Mouse (Mus musculus): ENCODE data around the gene Ttc3. TPM values are rescaled to one million over a fixed set of nuclear protein-coding genes. Genes with fewer than 3 reads are reported as not detected.
A peak's percentile ranks its signal among the peaks of the same experiment; 100 is the strongest.

The Ttc3 gene
- polyA plus RNA-seq, 1 experiment from 2014 or later = 1,226 TPM

DNA sequence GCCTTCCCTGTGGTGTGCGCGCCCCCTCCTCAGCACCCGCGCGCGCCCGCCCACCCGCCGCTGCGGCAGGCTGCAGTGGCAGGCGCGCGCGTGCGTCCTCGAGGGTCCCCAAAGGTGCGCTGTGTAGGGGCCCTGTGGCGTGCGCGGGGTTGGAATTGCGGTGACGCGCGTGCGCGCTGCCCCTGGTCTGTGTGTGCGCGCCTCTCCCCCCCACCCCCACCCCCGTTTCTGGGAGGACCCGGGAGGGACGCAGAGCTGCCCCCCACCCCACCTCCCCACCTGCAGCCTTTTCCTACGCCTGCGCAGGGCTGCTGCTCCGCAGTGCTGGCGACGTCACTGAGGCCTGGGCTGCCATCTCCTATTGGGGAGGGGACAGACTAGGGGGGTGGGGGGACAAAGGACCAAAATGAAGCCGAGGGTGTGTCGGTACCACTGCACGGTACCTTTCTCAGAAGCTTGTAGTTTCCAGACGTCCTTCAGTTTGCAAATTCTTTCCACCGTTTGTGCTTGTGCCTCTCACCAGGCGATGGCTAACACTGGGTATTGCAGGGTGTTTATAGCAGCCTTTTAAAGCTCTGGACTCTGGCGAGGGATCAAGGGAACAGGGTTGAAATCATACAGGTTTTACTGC, 998 bp downstream of the Ttc3 start, which contains the start of gene Pigp:
Pigp (minus strand) TSS at position 542 of the 631 bp plus-strand sequence.
- H3K27ac ChIP-seq (ENCODE audit: low read depth, low read length) = peak within 1 kb of the TSS; percentile 99
- peaks cover 24% of the 10 kb centered on the region for H3K4me1 ChIP-seq (ENCODE audit: control insufficient read depth, insufficient read depth, low read length)
- WGBS = under 1% methylated on average over 40 of the region's 43 CpGs
- H3K36me3 ChIP-seq (ENCODE audit: control insufficient read depth, insufficient read depth, low read length) = no peaks in the 10 kb centered on the region
- peak within 1 kb of the TSS; percentile 69 for H3K4me2 ChIP-seq (ENCODE audit: low read depth, low read length)
- peak within 1 kb of the TSS; percentile 73 for H3K4me3 ChIP-seq (ENCODE audit: low read depth, low read length)
- no peaks in the 10 kb centered on the region for H3K9me3 ChIP-seq (ENCODE audit: control insufficient read depth, low read length)
- no peaks in the 10 kb centered on the region for H3K27me3 ChIP-seq (ENCODE audit: control insufficient read depth, insufficient read depth, low read length)
- ATAC-seq (ENCODE audit: low read depth) = peak; percentile 87
- H3K9ac ChIP-seq (replicated peaks; ENCODE audit: low read depth, low read length) = peak within 1 kb of the TSS; percentile 100

DNA sequence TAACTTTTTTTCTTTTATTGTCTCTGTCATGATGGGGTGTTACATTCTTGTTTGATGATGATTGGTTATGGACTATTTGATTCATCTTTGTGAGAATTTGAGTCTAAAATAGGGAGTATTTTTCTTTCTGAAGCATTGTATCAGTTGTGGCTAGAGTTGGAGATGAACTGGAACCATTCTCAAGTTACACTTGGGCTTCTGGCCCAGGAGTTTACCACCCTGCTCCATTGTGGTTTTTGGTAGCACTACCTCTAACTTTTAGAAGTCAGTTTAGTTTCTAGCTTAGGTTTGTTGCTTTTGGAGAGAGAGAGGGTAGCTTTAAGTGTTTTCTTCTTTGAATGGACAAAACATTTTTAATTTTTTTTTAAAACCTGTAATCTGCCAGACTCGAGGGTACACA, 9.0 kb downstream of the Ttc3 start:
- no peaks in the 10 kb centered on the region for H3K36me3 ChIP-seq (ENCODE audit: control insufficient read depth, insufficient read depth, low read length)
- no peaks in the 10 kb centered on the region for H3K9me3 ChIP-seq (ENCODE audit: control insufficient read depth, low read length)
- H3K4me1 ChIP-seq (ENCODE audit: control insufficient read depth, insufficient read depth, low read length) = peaks cover 2% of the 10 kb centered on the region; the same call in 1 of the 2 replicates
- no peaks in the 10 kb centered on the region for H3K27me3 ChIP-seq (ENCODE audit: control insufficient read depth, insufficient read depth, low read length)
- H3K4me2 ChIP-seq (ENCODE audit: low read depth, low read length) = no peak overlapping the region
- H3K27ac ChIP-seq (ENCODE audit: low read depth, low read length) = no peak overlapping the region
- no peak overlapping the region for H3K4me3 ChIP-seq (ENCODE audit: low read depth, low read length)
- H3K9ac ChIP-seq (replicated peaks; ENCODE audit: low read depth, low read length) = no peak overlapping the region
- ATAC-seq (ENCODE audit: low read depth) = no peak
- WGBS = 91% methylated on average over 1 of the region's 1 CpGs

DNA sequence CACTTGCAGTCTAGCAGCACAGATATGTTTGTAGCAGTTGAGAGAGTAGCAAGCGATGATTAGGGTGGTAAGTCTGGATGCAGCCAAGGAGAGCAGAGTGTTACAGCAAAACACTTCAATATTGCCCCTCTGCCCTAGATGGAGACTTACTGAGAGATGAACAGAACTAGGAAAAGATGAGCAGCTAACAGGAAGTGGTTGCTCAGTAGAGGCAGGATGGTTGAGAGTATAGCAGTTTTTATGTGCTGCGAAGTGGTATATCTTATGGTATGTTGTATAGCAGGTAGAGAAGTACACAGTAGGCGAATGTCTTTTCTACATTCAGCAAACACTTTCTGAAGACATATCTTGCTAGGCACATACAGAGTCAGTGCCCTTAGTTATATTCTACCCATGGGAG, 12.9 kb downstream of the Ttc3 start:
- Histone ChIP-seq H3K4me3 (ENCODE audit: low read depth, low read length) (no peak overlapping the region), H3K9ac (replicated peaks; ENCODE audit: low read depth, low read length) (no peak overlapping the region), H3K27ac (ENCODE audit: low read depth, low read length) (no peak overlapping the region), H3K36me3 (ENCODE audit: control insufficient read depth, insufficient read depth, low read length) (no peaks in the 10 kb centered on the region), H3K4me1 (ENCODE audit: control insufficient read depth, insufficient read depth, low read length) (no peaks in the 10 kb centered on the region), H3K9me3 (ENCODE audit: control insufficient read depth, low read length) (no peaks in the 10 kb centered on the region), H3K27me3 (ENCODE audit: control insufficient read depth, insufficient read depth, low read length) (no peaks in the 10 kb centered on the region), H3K4me2 (ENCODE audit: low read depth, low read length) (no peak overlapping the region)
- whole genome bisulfite sequencing = 96% methylated on average over 3 of the region's 3 CpGs
- no peak for ATAC-seq (ENCODE audit: low read depth)

DNA sequence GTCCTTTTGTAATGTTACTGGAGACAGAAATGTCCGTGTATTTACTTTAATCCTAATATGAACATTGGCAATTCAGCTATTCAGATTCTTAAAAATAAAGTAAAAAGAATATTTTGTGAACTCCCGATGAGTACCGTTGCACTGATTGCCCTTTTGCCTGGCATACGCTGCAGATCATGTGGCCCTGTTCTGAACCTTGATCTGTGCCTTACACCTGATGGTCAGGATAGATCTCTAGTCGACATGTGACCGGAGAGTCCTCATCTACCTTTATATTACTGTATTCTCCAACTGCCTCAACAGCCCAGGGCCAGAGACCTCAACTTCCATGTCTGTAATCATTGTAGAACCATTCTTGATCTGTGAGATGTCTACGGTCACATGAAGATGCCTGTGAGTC, 17.3 kb downstream of the Ttc3 start:
- H3K4me1 ChIP-seq (ENCODE audit: control insufficient read depth, insufficient read depth, low read length) = no peaks in the 10 kb centered on the region
- H3K27ac ChIP-seq (ENCODE audit: low read depth, low read length) = no peak overlapping the region
- no peak overlapping the region for H3K9ac ChIP-seq (replicated peaks; ENCODE audit: low read depth, low read length)
- H3K36me3 ChIP-seq (ENCODE audit: control insufficient read depth, insufficient read depth, low read length) = no peaks in the 10 kb centered on the region
- no peaks in the 10 kb centered on the region for H3K9me3 ChIP-seq (ENCODE audit: control insufficient read depth, low read length)
- H3K4me2 ChIP-seq (ENCODE audit: low read depth, low read length) = no peak overlapping the region
- no peaks in the 10 kb centered on the region for H3K27me3 ChIP-seq (ENCODE audit: control insufficient read depth, insufficient read depth, low read length)
- WGBS = 94% methylated on average over 7 of the region's 7 CpGs
- no peak for ATAC-seq (ENCODE audit: low read depth)
- H3K4me3 ChIP-seq (ENCODE audit: low read depth, low read length) = no peak overlapping the region

DNA sequence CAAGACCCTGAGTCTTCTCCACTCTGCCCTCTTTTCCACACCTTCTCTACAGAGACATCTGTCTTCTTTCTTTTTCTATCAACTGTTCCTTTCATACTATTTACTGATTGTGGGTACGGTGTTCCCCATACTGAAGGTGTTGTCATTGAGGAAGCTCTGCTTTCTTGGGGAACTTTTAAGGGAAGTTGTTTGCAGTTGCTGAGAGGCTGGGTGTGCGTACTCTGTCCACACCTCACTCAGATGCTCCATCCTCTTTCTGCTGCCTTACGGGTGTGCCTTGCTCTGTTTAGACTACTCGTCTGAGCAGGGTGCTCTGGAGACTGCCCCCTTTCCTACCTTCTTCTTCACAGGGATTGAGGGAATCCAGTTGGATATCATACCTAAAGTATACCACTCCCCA, 21.9 kb downstream of the Ttc3 start:
- H3K36me3 ChIP-seq (ENCODE audit: control insufficient read depth, insufficient read depth, low read length) = peaks cover 14% of the 10 kb centered on the region
- no peak for ATAC-seq (ENCODE audit: low read depth)
- no peak overlapping the region for H3K9ac ChIP-seq (replicated peaks; ENCODE audit: low read depth, low read length)
- whole genome bisulfite sequencing = 90% methylated on average over 4 of the region's 4 CpGs
- H3K27me3 ChIP-seq (ENCODE audit: control insufficient read depth, insufficient read depth, low read length) = no peaks in the 10 kb centered on the region
- no peak overlapping the region for H3K4me3 ChIP-seq (ENCODE audit: low read depth, low read length)
- no peak overlapping the region for H3K27ac ChIP-seq (ENCODE audit: low read depth, low read length)
- no peaks in the 10 kb centered on the region for H3K9me3 ChIP-seq (ENCODE audit: control insufficient read depth, low read length)
- H3K4me2 ChIP-seq (ENCODE audit: low read depth, low read length) = no peak overlapping the region
- H3K4me1 ChIP-seq (ENCODE audit: control insufficient read depth, insufficient read depth, low read length) = no peaks in the 10 kb centered on the region

DNA sequence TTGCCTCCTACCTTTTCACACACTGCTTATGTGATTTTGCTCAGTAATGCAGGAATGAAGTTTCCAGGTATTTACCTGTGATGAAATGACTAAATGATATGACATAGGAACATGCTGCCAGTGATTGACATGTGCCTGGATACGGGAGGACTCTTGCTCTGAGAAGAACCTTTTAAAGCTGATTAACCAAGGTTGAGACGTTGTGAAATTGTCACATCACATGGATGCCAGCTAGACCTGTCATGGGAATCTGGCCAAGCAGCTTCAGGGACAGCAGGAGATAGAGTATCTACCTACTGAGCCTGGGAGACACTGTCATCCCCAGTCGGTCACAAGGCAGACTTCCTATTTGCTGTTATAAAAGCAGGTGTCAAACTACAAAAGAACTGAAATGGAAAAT, 24.6 kb downstream of the Ttc3 start:
- Histone ChIP-seq H3K9ac (replicated peaks; ENCODE audit: low read depth, low read length) (no peak overlapping the region), H3K4me1 (ENCODE audit: control insufficient read depth, insufficient read depth, low read length) (no peaks in the 10 kb centered on the region), H3K27ac (ENCODE audit: low read depth, low read length) (no peak overlapping the region), H3K9me3 (ENCODE audit: control insufficient read depth, low read length) (no peaks in the 10 kb centered on the region), H3K4me2 (ENCODE audit: low read depth, low read length) (no peak overlapping the region), H3K4me3 (ENCODE audit: low read depth, low read length) (no peak overlapping the region), H3K27me3 (ENCODE audit: control insufficient read depth, insufficient read depth, low read length) (no peaks in the 10 kb centered on the region), H3K36me3 (ENCODE audit: control insufficient read depth, insufficient read depth, low read length) (peaks cover 14% of the 10 kb centered on the region)
- ATAC-seq (ENCODE audit: low read depth) = no peak
- 87% methylated on average over 3 of the region's 3 CpGs for WGBS

DNA sequence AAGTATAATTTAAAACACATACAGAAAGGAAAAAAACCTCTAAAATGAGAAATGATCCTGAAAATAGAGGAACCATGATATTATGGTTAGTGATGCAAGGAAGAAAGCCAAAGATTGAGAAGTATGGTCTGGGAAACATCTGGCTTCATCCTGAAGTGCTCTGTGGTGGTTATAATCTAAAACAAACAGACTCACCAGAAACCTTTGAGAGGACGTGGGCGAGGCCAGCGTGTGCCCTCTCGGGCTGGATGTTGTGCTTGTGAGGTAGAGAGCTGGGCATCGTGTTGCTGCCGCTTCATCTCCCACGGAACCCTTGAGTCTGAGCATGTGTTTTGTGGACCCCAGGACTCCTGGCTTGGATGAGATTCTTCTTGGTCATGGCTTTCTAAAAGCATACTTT, 26.2 kb downstream of the Ttc3 start:
- Histone ChIP-seq H3K9ac (replicated peaks; ENCODE audit: low read depth, low read length) (no peak overlapping the region), H3K4me1 (ENCODE audit: control insufficient read depth, insufficient read depth, low read length) (no peaks in the 10 kb centered on the region), H3K9me3 (ENCODE audit: control insufficient read depth, low read length) (no peaks in the 10 kb centered on the region), H3K27me3 (ENCODE audit: control insufficient read depth, insufficient read depth, low read length) (no peaks in the 10 kb centered on the region), H3K36me3 (ENCODE audit: control insufficient read depth, insufficient read depth, low read length) (peaks cover 14% of the 10 kb centered on the region), H3K4me3 (ENCODE audit: low read depth, low read length) (no peak overlapping the region), H3K4me2 (ENCODE audit: low read depth, low read length) (no peak overlapping the region), H3K27ac (ENCODE audit: low read depth, low read length) (no peak overlapping the region)
- 86% methylated on average over 7 of the region's 7 CpGs for WGBS
- no peak for ATAC-seq (ENCODE audit: low read depth)

DNA sequence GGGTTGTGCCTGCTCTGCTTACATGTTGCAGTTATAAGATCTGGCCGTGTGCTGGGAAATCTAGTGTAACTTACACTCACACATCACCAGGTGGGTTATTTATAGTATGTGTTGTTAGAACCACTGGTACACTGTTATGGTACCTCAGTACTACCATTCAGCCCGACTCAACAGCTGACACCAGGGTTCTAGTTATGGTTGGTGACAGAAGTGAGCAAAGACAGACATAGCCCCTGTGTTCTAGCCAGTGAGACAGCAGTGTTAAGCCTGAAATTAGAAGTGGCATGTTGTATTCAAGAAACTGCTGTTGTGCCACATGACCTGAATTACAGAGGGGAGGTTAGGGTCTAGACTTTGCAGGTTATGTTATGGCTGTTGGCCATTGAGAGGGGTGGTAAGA, 28.7 kb downstream of the Ttc3 start:
- H3K9me3 ChIP-seq (ENCODE audit: control insufficient read depth, low read length) = no peaks in the 10 kb centered on the region
- no peak overlapping the region for H3K27ac ChIP-seq (ENCODE audit: low read depth, low read length)
- peaks cover 14% of the 10 kb centered on the region for H3K36me3 ChIP-seq (ENCODE audit: control insufficient read depth, insufficient read depth, low read length)
- H3K9ac ChIP-seq (replicated peaks; ENCODE audit: low read depth, low read length) = no peak overlapping the region
- H3K4me1 ChIP-seq (ENCODE audit: control insufficient read depth, insufficient read depth, low read length) = no peaks in the 10 kb centered on the region
- H3K4me3 ChIP-seq (ENCODE audit: low read depth, low read length) = no peak overlapping the region
- WGBS = 87% methylated on average over 2 of the region's 2 CpGs
- no peaks in the 10 kb centered on the region for H3K27me3 ChIP-seq (ENCODE audit: control insufficient read depth, insufficient read depth, low read length)
- ATAC-seq (ENCODE audit: low read depth) = no peak
- no peak overlapping the region for H3K4me2 ChIP-seq (ENCODE audit: low read depth, low read length)

DNA sequence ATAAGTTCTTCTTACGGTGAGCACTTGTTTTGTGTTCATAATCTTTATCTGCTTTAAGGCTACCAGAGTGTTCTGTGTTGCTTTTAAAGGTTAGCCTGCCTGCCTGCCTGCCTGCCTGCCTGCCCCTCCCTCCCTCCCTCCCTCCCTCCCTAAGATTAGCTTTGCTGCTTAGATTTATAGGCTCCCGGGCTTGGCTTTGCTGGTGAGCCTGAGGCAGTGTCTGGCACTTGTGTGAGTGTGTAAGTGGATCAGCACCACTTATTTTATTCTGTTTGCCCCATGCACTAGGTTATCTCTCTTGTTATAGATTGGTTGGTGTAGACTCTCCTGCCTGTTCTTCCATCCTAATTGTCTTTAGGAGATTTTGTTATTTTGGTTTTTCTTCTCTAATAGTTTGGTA, 31.2 kb downstream of the Ttc3 start:
- H3K27me3 ChIP-seq (ENCODE audit: control insufficient read depth, insufficient read depth, low read length) = no peaks in the 10 kb centered on the region

More for the DNA sequence above, 31.2 kb downstream of the Ttc3 start:
- Histone ChIP-seq H3K4me1 (ENCODE audit: control insufficient read depth, insufficient read depth, low read length) (no peaks in the 10 kb centered on the region), H3K4me3 (ENCODE audit: low read depth, low read length) (no peak overlapping the region), H3K36me3 (ENCODE audit: control insufficient read depth, insufficient read depth, low read length) (peaks cover 6% of the 10 kb centered on the region; the same call in 1 of the 2 replicates), H3K27ac (ENCODE audit: low read depth, low read length) (no peak overlapping the region), H3K9ac (replicated peaks; ENCODE audit: low read depth, low read length) (no peak overlapping the region), H3K9me3 (ENCODE audit: control insufficient read depth, low read length) (no peaks in the 10 kb centered on the region), H3K4me2 (ENCODE audit: low read depth, low read length) (no peak overlapping the region)
- 44% methylated on average over 2 of the region's 2 CpGs for WGBS
- no peak for ATAC-seq (ENCODE audit: low read depth)

All from neural tube, embryonic 14.5 days (tissue).